Mouse (Mus musculus): ENCODE data around the gene Ubr4. TPM values are rescaled to one million over a fixed set of nuclear protein-coding genes. Genes with fewer than 3 reads are reported as not detected.

Gene Ubr4
- total and polyA plus RNA-seq, 3 experiments, result 81.9 to 270 (median 177) TPM

GRCm38 (mm10) chr4:139444315-139444714 lies 91.9 kb downstream of the Ubr4 start:
- TF ChIP-seq ZC3H11A (IDR thresholded peaks at IDR 0.05; ENCODE audit: low read depth, low read length), result no peak
- TF ChIP-seq USF1 (IDR thresholded peaks at IDR 0.05; ENCODE audit: low read depth, low read length), result no peak
- TF ChIP-seq UBTF (IDR thresholded peaks at IDR 0.05; ENCODE audit: borderline replicate concordance, insufficient read depth, low read depth, low read length), result no peak
- no peak for TF ChIP-seq MEF2A (IDR thresholded peaks at IDR 0.05; ENCODE audit: extremely low read depth, insufficient replicate concordance, low read depth, low read length, poor library complexity, severe bottlenecking)
- no peak for TF ChIP-seq MXI1 (IDR thresholded peaks at IDR 0.05; ENCODE audit: low read depth, low read length)
- TF ChIP-seq ZNF384 (IDR thresholded peaks at IDR 0.05; ENCODE audit: low read depth, low read length), result no peak
- TF ChIP-seq NELFE (IDR thresholded peaks at IDR 0.05; ENCODE audit: low read depth, low read length), result no peak
- TF ChIP-seq MAFK (IDR thresholded peaks at IDR 0.05; ENCODE audit: borderline replicate concordance, low read depth, low read length), result no peak
- TF ChIP-seq CHD1 (IDR thresholded peaks at IDR 0.05; ENCODE audit: low read depth, low read length), result no peak
- no peak for TF ChIP-seq POLR2A (IDR thresholded peaks at IDR 0.05; ENCODE audit: control insufficient read depth in 1 of 2, insufficient read depth in 1 of 2, low read depth in 1 of 2, low read length in 2 of 2, poor library complexity in 1 of 2)
- Histone ChIP-seq H3K27ac (ENCODE audit: control insufficient read depth, low read depth, low read length) (no peak overlapping the region), H3K9ac (ENCODE audit: control insufficient read depth, low read depth, low read length, poor library complexity, severe bottlenecking) (no peak overlapping the region), H3K36me3 (ENCODE audit: control insufficient read depth in 1 of 2, insufficient read depth in 2 of 2, low read length in 2 of 2) (peaks cover 0 to 29% of the 10 kb centered on the region in 2 experiments; a peak in 3 of 4 replicates), H3K9me3 (replicated peaks; ENCODE audit: insufficient read depth, low read length) (no peaks in the 10 kb centered on the region), H3K27me3 (ENCODE audit: control insufficient read depth in 1 of 2, insufficient read depth in 2 of 2, low read length in 2 of 2) (no peaks in the 10 kb centered on the region), H3K4me1 (ENCODE audit: control insufficient read depth in 1 of 2, insufficient read depth in 2 of 2, low read length in 2 of 2) (no peaks in the 10 kb centered on the region), H3K4me3 (ENCODE audit: control insufficient read depth in 1 of 2, insufficient read depth in 1 of 2, low read depth in 2 of 2, low read length in 2 of 2) (no peak overlapping the region), H3K79me2 (ENCODE audit: control insufficient read depth, insufficient read depth, low read length, poor library complexity) (no peaks in the 10 kb centered on the region)
- DNase-seq (ENCODE audit: low read depth, low spot score), result no peak

- no peak for DNase-seq (ENCODE audit: low read depth, low spot score)
- no peaks in the 10 kb centered on the region for H3K79me2 ChIP-seq (ENCODE audit: control insufficient read depth, insufficient read depth, low read length, poor library complexity)
- no peaks in the 10 kb centered on the region for H3K9me3 ChIP-seq (replicated peaks; ENCODE audit: insufficient read depth, low read length)
- H3K27me3 ChIP-seq (ENCODE audit: control insufficient read depth in 1 of 2, insufficient read depth in 2 of 2, low read length in 2 of 2), result no peaks in the 10 kb centered on the region
- no peak overlapping the region for H3K27ac ChIP-seq (ENCODE audit: control insufficient read depth, low read depth, low read length)
- TF ChIP-seq POLR2AphosphoS5 (IDR thresholded peaks at IDR 0.05; ENCODE audit: borderline replicate concordance, low read depth, low read length) (no peak), CTCF (IDR thresholded peaks at IDR 0.05 in 2 of 3, conservative IDR thresholded peaks at IDR 0.05 in 1 of 3; ENCODE audit: control insufficient read depth in 1 of 3, insufficient read depth in 1 of 3, low read depth in 2 of 3, low read length in 3 of 3, poor library complexity in 1 of 3, severe bottlenecking in 1 of 3) (no peak), RCOR1 (IDR thresholded peaks at IDR 0.05; ENCODE audit: low read depth, low read length) (no peak), USF1 (IDR thresholded peaks at IDR 0.05; ENCODE audit: low read depth, low read length) (no peak), NRF1 (IDR thresholded peaks at IDR 0.05; ENCODE audit: insufficient read depth, low read depth, low read length, poor library complexity, severe bottlenecking) (no peak), ETS1 (IDR thresholded peaks at IDR 0.05; ENCODE audit: low read depth, low read length) (no peak), HCFC1 (IDR thresholded peaks at IDR 0.05; ENCODE audit: low read depth, low read length) (no peak), TBP (IDR thresholded peaks at IDR 0.05; ENCODE audit: low read depth, low read length) (no peak), MAFK (IDR thresholded peaks at IDR 0.05; ENCODE audit: borderline replicate concordance, low read depth, low read length) (no peak), MEF2A (IDR thresholded peaks at IDR 0.05; ENCODE audit: extremely low read depth, insufficient replicate concordance, low read depth, low read length, poor library complexity, severe bottlenecking) (no peak), USF2 (IDR thresholded peaks at IDR 0.05; ENCODE audit: borderline replicate concordance in 1 of 2, insufficient read depth in 1 of 2, low read depth in 1 of 2, low read length in 2 of 2) (no peak), POLR2A (IDR thresholded peaks at IDR 0.05; ENCODE audit: control insufficient read depth in 1 of 2, insufficient read depth in 1 of 2, low read depth in 1 of 2, low read length in 2 of 2, poor library complexity in 1 of 2) (no peak), NELFE (IDR thresholded peaks at IDR 0.05; ENCODE audit: low read depth, low read length) (no peak)
- no peaks in the 10 kb centered on the region for H3K4me1 ChIP-seq (ENCODE audit: control insufficient read depth in 1 of 2, insufficient read depth in 2 of 2, low read length in 2 of 2)
- H3K36me3 ChIP-seq (ENCODE audit: control insufficient read depth in 1 of 2, insufficient read depth in 2 of 2, low read length in 2 of 2), result peaks cover 0 to 24% of the 10 kb centered on the region in 2 experiments; a peak in 3 of 4 replicates
- H3K9ac ChIP-seq (ENCODE audit: control insufficient read depth, low read depth, low read length, poor library complexity, severe bottlenecking), result no peak overlapping the region
- no peak overlapping the region for H3K4me3 ChIP-seq (ENCODE audit: control insufficient read depth in 1 of 2, insufficient read depth in 1 of 2, low read depth in 2 of 2, low read length in 2 of 2)
Observed at GRCm38 (mm10) chr4:139446176-139446575, 93.8 kb downstream of the Ubr4 start.

All from MEL (cell line).